Mouse (Mus musculus) MEL (cell line): ENCODE results near the gene Stmnd1.

Source experiments
- CTCF ChIP-seq, 3 experiments: IDR thresholded peaks in 2 of 3; conservative IDR thresholded peaks in 1 of 3; 2 replicates each; pipeline ENCODE4 v1.5.1; 2011 to 2012; ENCODE audit warnings: low read length in 3 of 3, low read depth in 2 of 3, mild to moderate bottlenecking in 2 of 3, improper control_type of control experiment in 1 of 3, inconsistent platforms in 1 of 3, mixed read lengths in 1 of 3, moderate library complexity in 1 of 3; ENCODE audit not compliant: control insufficient read depth in 1 of 3, insufficient read depth in 1 of 3, poor library complexity in 1 of 3, severe bottlenecking in 1 of 3
- ELF1 ChIP-seq: IDR thresholded peaks from 2 replicates; pipeline ENCODE4 v1.6.1; 2014; ENCODE audit warnings: low read depth, mild to moderate bottlenecking, inconsistent platforms, low read length, improper control_type of control experiment, moderate library complexity
- HCFC1 ChIP-seq: IDR thresholded peaks from 2 replicates; pipeline ENCODE4 v1.6.1; 2012; ENCODE audit warnings: low read depth, mild to moderate bottlenecking, inconsistent platforms, low read length, improper control_type of control experiment, moderate library complexity
- MEF2A ChIP-seq: IDR thresholded peaks from 2 replicates; pipeline ENCODE4 v1.6.1; 2014; ENCODE audit warnings: low read depth, mild to moderate bottlenecking, inconsistent platforms, low read length, improper control_type of control experiment; ENCODE audit not compliant: poor library complexity, insufficient replicate concordance, severe bottlenecking; ENCODE audit errors: extremely low read depth
- NRF1 ChIP-seq: IDR thresholded peaks from 2 replicates; pipeline ENCODE4 v1.6.1; 2014; ENCODE audit warnings: low read depth, mild to moderate bottlenecking, inconsistent platforms, low read length, improper control_type of control experiment, moderate library complexity; ENCODE audit not compliant: poor library complexity, insufficient read depth, severe bottlenecking
- RCOR1 ChIP-seq: IDR thresholded peaks from 2 replicates; pipeline ENCODE4 v1.6.1; 2012; ENCODE audit warnings: low read depth, mild to moderate bottlenecking, inconsistent platforms, low read length, improper control_type of control experiment
- SIN3A ChIP-seq: IDR thresholded peaks from 2 replicates; pipeline ENCODE4 v1.6.1; 2012; ENCODE audit warnings: low read length, improper control_type of control experiment, inconsistent platforms
- TCF12 ChIP-seq: IDR thresholded peaks from 2 replicates; pipeline ENCODE4 v1.6.1; 2014; ENCODE audit warnings: low read depth, mild to moderate bottlenecking, inconsistent platforms, low read length, improper control_type of control experiment, moderate library complexity

DNA sequence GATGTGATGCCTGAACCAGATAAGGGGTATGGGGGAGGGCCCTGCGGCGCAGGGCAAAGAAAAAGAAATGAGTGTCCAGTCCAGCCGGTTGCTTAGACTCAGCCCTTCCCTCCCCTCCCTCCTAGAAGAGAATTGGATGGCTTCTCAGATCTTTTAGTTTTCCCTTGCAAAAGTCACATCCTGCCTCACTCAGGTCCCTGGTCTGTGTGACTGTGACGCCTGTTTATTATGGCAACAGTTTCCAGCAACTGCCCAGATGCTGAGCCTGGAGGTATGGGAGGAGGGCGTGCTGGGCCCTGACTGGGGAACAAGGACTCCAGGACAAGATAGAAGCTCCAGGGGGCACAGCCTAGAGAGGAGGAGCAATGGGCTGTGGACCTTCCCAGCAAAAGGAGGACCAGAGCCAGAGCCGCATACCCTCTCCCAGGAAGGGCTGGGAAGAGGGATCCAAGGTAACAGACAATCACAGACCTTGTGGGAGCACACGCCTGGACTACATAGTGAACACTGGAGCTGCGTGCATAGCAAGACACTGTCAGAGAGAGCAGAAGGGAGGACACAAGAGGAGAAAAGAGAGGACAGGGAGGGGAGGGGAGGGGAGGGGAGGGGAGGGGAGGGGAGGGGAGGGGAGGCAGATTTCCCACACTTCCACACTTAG is at the start of gene Stmnd1:
- TF ChIP-seq CTCF (IDR thresholded peaks at IDR 0.05 in 2 of 3, conservative IDR thresholded peaks at IDR 0.05 in 1 of 3; ENCODE audit: control insufficient read depth in 1 of 3, insufficient read depth in 1 of 3, low read depth in 2 of 3, low read length in 3 of 3, poor library complexity in 1 of 3, severe bottlenecking in 1 of 3) (no peak), SIN3A (no peak), RCOR1 (no peak), MEF2A (no peak), ELF1 (no peak), NRF1 (no peak), TCF12 (no peak), HCFC1 (no peak)
